Comparison of ENCODE assay signal across 14 mouse cellular contexts in the genomic region with DNA sequence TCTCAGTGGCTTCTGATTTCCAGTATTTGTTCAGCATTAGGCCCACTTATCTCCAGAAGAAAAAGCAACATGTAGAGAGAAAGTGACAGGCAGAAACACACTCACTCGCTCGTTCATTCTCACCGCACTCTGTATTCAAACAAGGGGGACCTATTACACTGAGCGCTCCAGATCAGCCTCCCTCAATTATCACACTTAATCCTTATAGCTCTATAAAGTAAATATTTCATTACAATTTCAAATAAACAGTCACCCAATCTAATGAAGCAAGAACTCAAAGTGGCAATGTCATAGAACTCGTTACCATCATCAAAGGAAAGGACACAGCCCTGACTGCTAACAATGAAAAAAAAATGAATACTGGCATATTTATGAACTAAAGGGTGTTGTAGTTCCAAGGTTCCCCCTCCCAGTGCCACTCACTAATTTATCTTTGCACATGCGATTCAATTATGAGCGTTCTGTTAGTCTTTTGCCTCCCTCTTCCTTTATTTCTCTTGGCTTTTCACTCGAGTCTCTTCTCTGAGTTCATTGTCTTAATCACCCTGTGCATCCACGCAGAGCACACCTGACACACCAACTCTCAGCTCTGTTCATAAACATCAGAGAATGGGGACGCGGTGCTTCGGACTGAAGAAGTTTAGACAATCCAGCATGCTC.
DNase-seq lines count a peak whose midpoint lies in the region; ATAC-seq and TF ChIP-seq lines count a peak whose summit lies in the region.
"Had no signal": no experiment of that assay in that cellular context is flagged by ENCODE, and none has a peak within 500 bp of the region (broad histone marks: within the 10 kb centered on the region; RNA-seq: fewer than 3 reads in every experiment).

No protein-coding gene starts in this region.

- H3K36me3 ChIP-seq in heart, embryonic 10.5 days = no peaks in the 10 kb centered on the region
- H3K36me3 ChIP-seq in lung, postnatal 0 days (ENCODE audit: insufficient read depth, low read length) = no peaks in the 10 kb centered on the region
- no peaks in the 10 kb centered on the region for H3K36me3 ChIP-seq in midbrain, embryonic 13.5 days
- H3K36me3 ChIP-seq: G1E; liver, embryonic 15.5 days had no signal

- no peak for DNase-seq in heart, embryonic 10.5 days (ENCODE audit: low spot score)
- DNase-seq in heart, adult 8-10 months (ENCODE audit: low spot score) = no peak
- no peak for DNase-seq in lung, postnatal 0 days (ENCODE audit: low spot score)
- no peak for DNase-seq in lung, postnatal 14 days
- DNase-seq in thymus, postnatal 25 days = no peak
- no peak for DNase-seq in embryo, embryonic 10.5 days (ENCODE audit: low spot score)
- DNase-seq in cerebellum, postnatal 4 days (ENCODE audit: low spot score in 2 of 2) = no peak
- DNase-seq: cerebellum, adult 2 months; kidney, adult 2 months; thymus, postnatal 4 days had no signal

- peaks cover 24% of the 10 kb centered on the region for H3K4me1 ChIP-seq in heart, embryonic 10.5 days
- no peaks in the 10 kb centered on the region for H3K4me1 ChIP-seq in lung, postnatal 0 days (ENCODE audit: insufficient read depth, low read depth, low read length)
- H3K4me1 ChIP-seq in midbrain, embryonic 13.5 days (replicated peaks) = peaks cover 44% of the 10 kb centered on the region
- H3K4me1 ChIP-seq: liver, embryonic 15.5 days had no signal

- WGBS in heart, embryonic 10.5 days = 76% methylated on average over 12 of the region's 12 CpGs
- WGBS in lung, postnatal 0 days = 54% methylated on average over 12 of the region's 12 CpGs
- 13% methylated on average over 12 of the region's 12 CpGs for WGBS in midbrain, embryonic 13.5 days

- no peak for TF ChIP-seq CTCF in lung, postnatal 0 days (IDR thresholded peaks at IDR 0.05)

- TF ChIP-seq EP300 in lung, postnatal 0 days (IDR thresholded peaks at IDR 0.05) = no peak

- H3K27ac ChIP-seq in heart, embryonic 10.5 days = 0 out of 2 replicates have a peak overlapping the region, but pooled peaks have one; percentile 13
- H3K27ac ChIP-seq in lung, postnatal 0 days (ENCODE audit: low read length) = no peak overlapping the region
- H3K27ac ChIP-seq in midbrain, embryonic 13.5 days = peak overlapping the region; percentile 72
- H3K27ac ChIP-seq: liver, embryonic 15.5 days had no signal

- peak overlapping the region; percentile 30; the same call in 1 of the 2 replicates for H3K4me2 ChIP-seq in lung, postnatal 0 days (replicated peaks; ENCODE audit: low read depth, low read length)
- peak overlapping the region; percentile 50 for H3K4me2 ChIP-seq in midbrain, embryonic 13.5 days (replicated peaks)
- H3K4me2 ChIP-seq: liver, embryonic 15.5 days had no signal

- no peak overlapping the region for H3K4me3 ChIP-seq in heart, embryonic 10.5 days
- no peak overlapping the region for H3K4me3 ChIP-seq in lung, postnatal 0 days (ENCODE audit: low read depth, low read length)
- H3K4me3 ChIP-seq in midbrain, embryonic 13.5 days (replicated peaks) = peak overlapping the region; percentile 24
- H3K4me3 ChIP-seq: liver, embryonic 15.5 days; myocyte had no signal

- no peak overlapping the region for H3K9ac ChIP-seq in lung, postnatal 0 days (replicated peaks; ENCODE audit: low read depth)
- peak overlapping the region; percentile 46 for H3K9ac ChIP-seq in midbrain, embryonic 13.5 days (replicated peaks)
- H3K9ac ChIP-seq: liver, embryonic 15.5 days had no signal

- H3K27me3 ChIP-seq in heart, embryonic 10.5 days (ENCODE audit: insufficient read depth, poor library complexity, severe bottlenecking) = no peaks in the 10 kb centered on the region
- H3K27me3 ChIP-seq in lung, postnatal 0 days (replicated peaks; ENCODE audit: insufficient read depth, low read length) = no peaks in the 10 kb centered on the region
- no peaks in the 10 kb centered on the region for H3K27me3 ChIP-seq in midbrain, embryonic 13.5 days
- H3K27me3 ChIP-seq: liver, embryonic 15.5 days had no signal

- no peak for ATAC-seq in lung, postnatal 0 days
- ATAC-seq in midbrain, embryonic 13.5 days = peak; percentile 89

- no peaks in the 10 kb centered on the region for H3K9me3 ChIP-seq in heart, embryonic 10.5 days
- H3K9me3 ChIP-seq in lung, postnatal 0 days (ENCODE audit: low read length) = no peaks in the 10 kb centered on the region
- no peaks in the 10 kb centered on the region for H3K9me3 ChIP-seq in midbrain, embryonic 13.5 days
- H3K9me3 ChIP-seq: liver, embryonic 15.5 days had no signal
